Mouse (Mus musculus): ENCODE data around the gene Sema6d. TPM values are rescaled to one million over a fixed set of nuclear protein-coding genes. Genes with fewer than 3 reads are reported as not detected.

Sema6d gene
- polyA plus RNA-seq, 1 experiment: not detected

DNA sequence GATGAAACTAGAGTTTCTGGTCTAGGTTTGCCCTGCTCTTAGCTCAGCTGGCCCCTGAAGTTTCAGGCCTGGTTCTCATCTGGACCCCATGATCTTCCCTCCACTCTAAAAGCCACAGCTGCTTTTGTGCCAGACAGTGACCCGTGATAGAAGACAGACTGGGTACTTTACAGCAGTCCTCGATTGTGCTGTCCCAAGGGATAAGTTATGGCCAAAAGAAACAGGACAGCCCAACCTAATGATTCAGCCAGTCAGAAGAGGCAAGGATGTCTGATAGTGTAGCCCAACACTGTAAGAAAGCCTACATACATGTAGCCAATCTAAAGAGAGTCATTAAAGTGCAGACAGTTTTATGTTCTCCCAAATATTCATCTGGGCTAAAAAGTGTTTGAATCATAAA is 371.2 kb downstream of the Sema6d start:
- Histone ChIP-seq H3K4me3 (ENCODE audit: insufficient read depth, low read depth, low read length) (no peak overlapping the region), H3K27ac (ENCODE audit: insufficient read depth, low read depth, low read length) (no peak overlapping the region), H3K4me1 (ENCODE audit: control insufficient read depth, insufficient read depth, low read length) (no peaks in the 10 kb centered on the region; the same call in 1 of the 2 replicates)
- 64% methylated on average over 2 of the region's 2 CpGs for WGBS
- TF ChIP-seq POLR2A (IDR thresholded peaks at IDR 0.05; ENCODE audit: insufficient read depth, low read depth, low read length): no peak
- no peak for TF ChIP-seq CTCF (IDR thresholded peaks at IDR 0.05; ENCODE audit: insufficient read depth, low read depth, low read length)

DNA sequence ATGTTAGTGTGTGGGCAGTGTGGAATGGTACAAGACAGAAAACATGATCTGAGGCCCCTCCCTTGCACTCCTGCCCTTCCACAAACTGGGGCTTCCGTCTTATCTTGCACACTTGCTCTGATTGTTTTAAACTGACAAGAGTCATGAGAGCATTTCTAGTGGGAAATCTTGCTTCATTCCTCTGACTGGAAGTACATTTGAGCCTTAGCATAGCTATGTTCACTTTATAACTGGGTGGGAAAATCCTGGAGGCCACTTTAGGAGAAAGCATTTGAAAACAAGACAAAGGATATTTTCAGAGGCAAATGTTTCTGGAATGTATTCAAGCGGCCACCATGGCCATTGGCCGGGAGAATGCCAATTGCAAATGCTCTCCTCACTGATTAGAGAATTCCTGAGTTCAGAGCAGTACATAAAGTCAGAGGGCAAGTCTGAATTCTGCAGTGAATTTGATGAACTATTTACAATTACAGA is 371.6 kb downstream of the Sema6d start:
- TF ChIP-seq CTCF (IDR thresholded peaks at IDR 0.05; ENCODE audit: insufficient read depth, low read depth, low read length) (no peak), POLR2A (IDR thresholded peaks at IDR 0.05; ENCODE audit: insufficient read depth, low read depth, low read length) (no peak)
- 62% methylated on average over 3 of the region's 3 CpGs for WGBS
- Histone ChIP-seq H3K27ac (ENCODE audit: insufficient read depth, low read depth, low read length) (no peak overlapping the region), H3K4me3 (ENCODE audit: insufficient read depth, low read depth, low read length) (no peak overlapping the region), H3K4me1 (ENCODE audit: control insufficient read depth, insufficient read depth, low read length) (no peaks in the 10 kb centered on the region; the same call in 1 of the 2 replicates)

DNA sequence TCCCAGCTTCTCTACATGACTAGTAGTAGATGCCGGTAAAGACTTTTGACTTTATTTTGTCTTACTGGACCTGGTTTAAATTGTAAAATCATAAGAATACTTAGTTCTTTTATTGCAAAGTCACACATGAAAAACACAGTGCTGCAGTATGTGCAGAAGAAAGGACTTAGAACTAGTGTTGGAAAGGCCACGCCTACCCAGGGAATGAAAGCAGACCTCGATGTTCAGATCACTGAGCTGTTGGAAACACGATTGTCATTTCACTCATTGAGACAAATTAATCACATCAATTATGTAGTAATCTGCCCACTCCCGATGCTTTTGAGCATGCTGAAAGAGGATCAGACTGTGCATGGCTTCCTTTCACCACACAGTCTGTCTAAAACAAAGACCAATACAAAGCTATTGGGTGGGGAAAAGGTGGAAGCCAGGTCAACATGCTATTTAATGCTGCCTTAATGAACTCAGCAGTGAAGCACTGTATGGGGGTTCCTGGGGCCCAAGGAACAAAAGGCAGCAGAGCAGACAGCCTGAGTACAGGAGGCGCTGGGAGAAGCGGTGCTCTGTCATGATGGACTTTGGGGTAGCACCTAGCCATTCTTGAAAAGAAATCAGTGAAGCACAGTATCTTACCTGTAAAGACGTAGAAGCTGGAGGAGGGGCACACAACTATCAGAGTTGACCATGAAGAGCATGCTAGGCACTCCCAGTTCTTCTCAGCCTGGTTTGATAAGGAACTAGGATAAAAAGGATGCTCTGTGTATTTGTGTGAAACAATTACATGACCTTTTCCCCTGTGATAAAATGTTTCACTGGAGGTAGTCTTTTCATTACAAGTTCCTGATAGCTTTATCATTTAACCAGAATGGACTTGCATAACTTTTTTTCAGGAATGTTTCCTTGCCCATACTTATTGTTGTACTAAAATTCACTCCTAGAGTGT is 375.5 kb downstream of the Sema6d start:
- peaks cover 2% of the 10 kb centered on the region; the same call in 1 of the 2 replicates for H3K4me1 ChIP-seq (ENCODE audit: control insufficient read depth, insufficient read depth, low read length)
- H3K27ac ChIP-seq (ENCODE audit: insufficient read depth, low read depth, low read length): no peak overlapping the region
- no peak overlapping the region for H3K4me3 ChIP-seq (ENCODE audit: insufficient read depth, low read depth, low read length)
- no peak for TF ChIP-seq POLR2A (IDR thresholded peaks at IDR 0.05; ENCODE audit: insufficient read depth, low read depth, low read length)
- TF ChIP-seq CTCF (IDR thresholded peaks at IDR 0.05; ENCODE audit: insufficient read depth, low read depth, low read length): no peak
- WGBS: 74% methylated on average over 8 of the region's 8 CpGs

DNA sequence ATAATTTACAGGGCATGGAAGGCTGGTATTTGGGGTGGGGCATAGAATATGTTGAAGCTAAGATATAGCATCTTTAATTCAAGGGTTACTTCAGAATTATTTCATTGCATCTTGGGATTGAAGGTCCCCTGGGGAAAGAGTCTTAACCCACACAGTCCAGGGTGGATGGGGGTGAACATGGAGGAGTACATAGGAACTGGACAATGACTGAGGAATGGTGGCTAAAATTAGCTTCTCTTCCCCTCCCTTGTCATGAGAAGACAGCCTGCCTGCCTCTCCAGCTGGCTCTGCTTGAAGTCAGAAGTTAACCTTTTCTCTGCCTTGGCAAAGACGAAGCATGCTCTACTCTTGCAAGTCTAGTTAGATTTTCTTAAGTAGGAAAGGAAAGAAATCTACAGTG is 377.7 kb downstream of the Sema6d start:
- H3K4me1 ChIP-seq (ENCODE audit: control insufficient read depth, insufficient read depth, low read length): 0 out of 2 replicates have a peak, but pooled peaks cover 4% of the 10 kb centered on the region
- H3K27ac ChIP-seq (ENCODE audit: insufficient read depth, low read depth, low read length): no peak overlapping the region
- no peak overlapping the region for H3K4me3 ChIP-seq (ENCODE audit: insufficient read depth, low read depth, low read length)
- WGBS: 74% methylated on average over 1 of the region's 1 CpGs
- TF ChIP-seq POLR2A (IDR thresholded peaks at IDR 0.05; ENCODE audit: insufficient read depth, low read depth, low read length): no peak
- TF ChIP-seq CTCF (IDR thresholded peaks at IDR 0.05; ENCODE audit: insufficient read depth, low read depth, low read length): no peak

DNA sequence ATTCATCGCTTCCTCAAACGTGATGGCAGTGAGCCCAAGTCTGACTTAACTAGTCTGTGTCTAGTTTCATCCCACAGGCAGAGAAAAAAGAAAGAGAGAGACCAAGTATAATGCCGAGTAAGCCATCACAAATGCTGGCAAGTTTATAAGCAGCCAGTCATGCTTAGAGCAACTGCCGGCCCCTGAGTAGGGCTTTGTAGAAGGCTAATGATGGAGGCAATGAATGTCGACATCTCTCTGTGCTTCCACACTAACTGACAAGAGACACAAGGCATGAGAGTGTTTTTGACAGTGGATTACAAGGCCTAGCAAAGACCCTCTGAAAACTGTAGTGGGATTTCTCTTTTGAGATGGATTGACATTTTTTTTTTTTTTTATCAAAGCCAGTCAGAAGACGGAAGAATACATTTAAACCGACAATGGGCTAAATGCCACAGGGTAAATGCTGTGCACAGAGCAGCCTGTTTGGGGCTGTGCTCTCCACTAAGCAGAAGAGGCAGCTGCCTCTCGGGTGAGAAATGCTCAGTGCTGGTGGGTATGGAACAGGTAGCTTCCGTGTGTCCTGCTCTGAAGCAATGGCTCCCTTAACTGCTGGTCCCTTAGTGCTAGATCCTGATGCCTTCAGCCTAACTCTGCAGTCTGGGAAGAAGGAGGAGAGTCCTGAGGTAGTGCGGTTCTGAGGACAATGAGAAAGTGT is 380.7 kb downstream of the Sema6d start:
- TF ChIP-seq POLR2A (IDR thresholded peaks at IDR 0.05; ENCODE audit: insufficient read depth, low read depth, low read length): no peak
- no peak for TF ChIP-seq CTCF (IDR thresholded peaks at IDR 0.05; ENCODE audit: insufficient read depth, low read depth, low read length)
- WGBS: 72% methylated on average over 10 of the region's 10 CpGs
- H3K27ac ChIP-seq (ENCODE audit: insufficient read depth, low read depth, low read length): no peak overlapping the region
- H3K4me1 ChIP-seq (ENCODE audit: control insufficient read depth, insufficient read depth, low read length): 0 out of 2 replicates have a peak, but pooled peaks cover 4% of the 10 kb centered on the region
- no peak overlapping the region for H3K4me3 ChIP-seq (ENCODE audit: insufficient read depth, low read depth, low read length)

DNA sequence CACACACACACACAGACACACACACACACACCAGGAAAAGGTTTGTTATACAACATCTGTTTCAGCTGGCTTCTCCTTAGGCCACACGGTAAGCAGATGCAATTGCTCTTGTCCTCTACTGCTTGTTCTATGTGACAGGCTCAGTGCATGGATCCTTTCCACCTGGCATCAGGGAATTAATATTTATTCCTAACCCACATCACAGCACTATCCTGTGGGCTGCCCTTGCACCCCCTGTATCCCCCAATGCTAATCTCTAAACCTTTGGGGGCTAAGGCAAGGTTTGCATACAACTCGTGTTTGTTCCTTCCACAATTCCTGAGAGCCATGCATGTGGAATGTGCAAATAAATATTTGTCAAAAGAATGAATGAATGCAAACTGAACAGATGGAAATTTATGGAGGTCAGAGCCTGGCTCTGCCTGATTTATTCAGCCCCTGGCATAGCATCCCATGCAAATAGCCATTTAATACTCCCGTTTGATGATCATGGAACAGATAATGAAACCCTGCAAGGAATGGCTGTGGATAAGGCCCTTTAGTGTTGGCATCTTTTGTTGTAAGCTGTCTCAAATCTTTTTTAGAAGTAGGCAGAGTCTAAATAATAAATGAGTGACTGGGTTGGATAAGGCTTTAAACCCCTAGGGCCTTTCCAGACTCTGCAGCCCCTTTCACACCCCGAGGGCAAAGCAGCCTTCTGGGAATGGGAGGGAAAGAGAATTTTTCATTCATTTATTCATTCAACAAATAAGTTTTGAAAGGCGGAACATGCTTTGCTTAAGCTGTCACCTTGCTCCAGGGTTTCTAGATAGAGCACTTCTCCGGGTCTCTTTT is 383.1 kb downstream of the Sema6d start:
- 0 out of 2 replicates have a peak, but pooled peaks cover 2% of the 10 kb centered on the region for H3K4me1 ChIP-seq (ENCODE audit: control insufficient read depth, insufficient read depth, low read length)
- no peak for TF ChIP-seq POLR2A (IDR thresholded peaks at IDR 0.05; ENCODE audit: insufficient read depth, low read depth, low read length)
- no peak for TF ChIP-seq CTCF (IDR thresholded peaks at IDR 0.05; ENCODE audit: insufficient read depth, low read depth, low read length)
- no peak overlapping the region for H3K27ac ChIP-seq (ENCODE audit: insufficient read depth, low read depth, low read length)
- 84% methylated on average over 6 of the region's 6 CpGs for WGBS
- no peak overlapping the region for H3K4me3 ChIP-seq (ENCODE audit: insufficient read depth, low read depth, low read length)

DNA sequence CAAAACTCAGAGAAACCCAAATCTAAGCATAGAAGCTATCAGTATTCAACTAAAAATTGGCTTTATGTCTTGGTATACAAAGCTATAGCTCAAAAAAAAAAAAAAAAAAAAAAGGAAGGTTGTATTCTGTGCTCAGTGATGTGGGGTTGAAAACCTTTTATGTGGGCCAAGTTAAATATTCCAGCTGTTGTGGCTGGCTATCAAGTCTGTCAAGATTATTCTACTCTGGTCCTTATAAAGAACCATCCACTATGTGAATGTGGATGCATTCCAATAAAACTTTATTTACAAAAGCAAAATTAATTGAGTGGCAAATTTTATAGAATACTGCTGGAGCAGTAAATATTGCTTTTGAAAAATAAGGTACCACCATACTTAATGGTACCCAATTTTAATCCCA is 388.1 kb downstream of the Sema6d start:
- no peak for TF ChIP-seq POLR2A (IDR thresholded peaks at IDR 0.05; ENCODE audit: insufficient read depth, low read depth, low read length)
- TF ChIP-seq CTCF (IDR thresholded peaks at IDR 0.05; ENCODE audit: insufficient read depth, low read depth, low read length): no peak
- H3K4me3 ChIP-seq (ENCODE audit: insufficient read depth, low read depth, low read length): no peak overlapping the region
- H3K4me1 ChIP-seq (ENCODE audit: control insufficient read depth, insufficient read depth, low read length): no peaks in the 10 kb centered on the region; the same call in 1 of the 2 replicates
- no peak overlapping the region for H3K27ac ChIP-seq (ENCODE audit: insufficient read depth, low read depth, low read length)

DNA sequence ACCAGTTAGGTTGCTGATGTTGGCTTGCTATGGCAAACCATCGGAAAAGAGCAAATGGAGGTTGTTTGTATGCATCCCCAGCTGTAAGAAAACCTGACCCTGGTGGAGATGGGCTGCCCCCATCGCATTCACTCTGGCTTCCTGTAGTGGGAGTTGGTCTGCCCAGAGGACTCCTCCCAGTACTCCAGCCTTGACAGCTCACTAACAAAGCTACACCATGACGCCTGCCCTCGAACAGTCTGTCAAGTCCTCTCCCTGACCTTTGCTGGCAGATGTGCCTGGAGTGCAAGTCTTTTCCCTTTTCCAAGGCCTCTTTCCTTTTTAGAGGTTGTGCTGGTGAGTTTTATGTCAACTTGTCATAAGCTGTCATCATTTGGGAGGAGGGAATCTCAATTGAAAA is 388.8 kb downstream of the Sema6d start:
- no peaks in the 10 kb centered on the region; the same call in 1 of the 2 replicates for H3K4me1 ChIP-seq (ENCODE audit: control insufficient read depth, insufficient read depth, low read length)
- 97% methylated on average over 4 of the region's 4 CpGs for WGBS
- H3K27ac ChIP-seq (ENCODE audit: insufficient read depth, low read depth, low read length): no peak overlapping the region
- TF ChIP-seq CTCF (IDR thresholded peaks at IDR 0.05; ENCODE audit: insufficient read depth, low read depth, low read length): no peak
- TF ChIP-seq POLR2A (IDR thresholded peaks at IDR 0.05; ENCODE audit: insufficient read depth, low read depth, low read length): no peak
- H3K4me3 ChIP-seq (ENCODE audit: insufficient read depth, low read depth, low read length): no peak overlapping the region

Measured in olfactory bulb, adult 2 months (tissue).